Mouse (Mus musculus) bone marrow macrophage, adult 2 months (primary cell): ENCODE results near the gene Rai14.

Experiments
- CTCF ChIP-seq: IDR thresholded peaks from 2 replicates; pipeline ENCODE4 v1.5.1; 2012; ENCODE audit warnings: low read depth, mild to moderate bottlenecking, low read length, moderate library complexity
- POLR2A ChIP-seq: IDR thresholded peaks from 2 replicates; pipeline ENCODE4 v1.6.1; 2012; ENCODE audit warnings: mild to moderate bottlenecking, low read depth, low read length, borderline replicate concordance

- TF ChIP-seq CTCF (no peak), POLR2A (no peak)
Observed at GRCm38 (mm10) chr15:10751141-10751540, 36.7 kb upstream of the Rai14 start.
